Mouse (Mus musculus) naive thymus-derived CD4-positive, alpha-beta T cell, adult 2 months (primary cell): ENCODE data around the gene Amer2.

Experiments used
- DNase-seq: peaks from one replicate; pipeline ENCODE4 v3.0.0-alpha.2; 2011; ENCODE audit warnings: low read depth

Amer2 gene

DNA sequence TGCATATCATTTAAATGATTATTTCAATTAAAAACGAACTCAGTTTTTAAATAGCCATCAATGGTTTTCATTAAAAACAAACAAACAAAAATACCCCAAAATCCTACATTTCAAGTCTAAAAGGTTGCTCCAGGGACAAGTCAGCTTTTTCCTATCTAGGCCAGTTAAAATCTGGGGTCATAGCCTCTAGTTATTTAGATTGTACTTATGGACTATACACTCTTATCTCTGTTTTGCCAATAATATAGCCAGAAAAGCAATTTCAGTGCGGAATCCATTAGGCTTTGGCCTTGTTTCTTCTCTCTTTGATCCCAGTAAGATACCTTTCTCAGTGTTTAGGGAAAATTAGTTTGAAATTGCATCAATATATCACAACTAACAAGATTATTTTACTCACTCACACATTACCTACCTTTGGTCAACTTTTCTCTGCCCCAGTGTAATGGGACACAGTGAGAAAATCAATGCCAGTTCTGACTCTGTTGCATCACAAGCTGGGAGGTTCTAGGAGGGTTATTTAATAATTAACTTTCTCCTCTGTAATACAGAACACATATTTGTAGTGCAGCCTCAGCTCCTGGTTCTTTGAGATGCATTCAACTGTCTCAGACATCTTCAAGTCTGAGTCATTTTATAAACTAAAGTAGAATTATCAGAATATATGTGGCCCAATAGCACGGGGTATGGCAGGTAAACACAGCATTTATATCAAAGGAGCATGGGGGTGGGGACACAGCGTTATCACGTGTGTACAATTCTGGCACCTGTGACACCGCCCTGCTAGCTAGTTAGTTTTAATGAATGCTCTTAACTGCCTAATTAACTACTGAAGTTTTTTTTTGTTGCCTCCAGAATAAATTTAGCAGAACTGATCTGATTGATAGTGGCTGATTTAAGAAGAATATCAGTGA is 13.8 kb downstream of the Amer2 start:
- DNase-seq, result no peak

DNA sequence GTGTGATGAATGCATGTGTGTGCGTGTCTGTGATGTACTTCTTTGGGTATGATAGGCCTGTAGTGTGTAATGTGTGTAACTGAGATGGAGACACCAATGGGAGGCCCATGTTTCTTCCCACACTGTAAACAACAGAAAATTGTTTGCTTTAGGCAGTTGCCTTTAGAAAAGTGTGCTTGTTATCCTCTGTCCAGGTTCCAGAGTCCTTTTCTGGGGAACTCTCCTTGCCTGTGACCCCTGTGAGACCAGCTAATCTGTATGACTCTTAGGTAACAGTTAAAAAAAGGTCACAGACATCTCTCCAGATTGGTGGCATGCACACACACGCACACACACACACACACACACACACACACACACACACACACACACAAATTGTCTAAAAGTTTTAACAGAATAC is 15.3 kb downstream of the Amer2 start:
- no peak for DNase-seq

DNA sequence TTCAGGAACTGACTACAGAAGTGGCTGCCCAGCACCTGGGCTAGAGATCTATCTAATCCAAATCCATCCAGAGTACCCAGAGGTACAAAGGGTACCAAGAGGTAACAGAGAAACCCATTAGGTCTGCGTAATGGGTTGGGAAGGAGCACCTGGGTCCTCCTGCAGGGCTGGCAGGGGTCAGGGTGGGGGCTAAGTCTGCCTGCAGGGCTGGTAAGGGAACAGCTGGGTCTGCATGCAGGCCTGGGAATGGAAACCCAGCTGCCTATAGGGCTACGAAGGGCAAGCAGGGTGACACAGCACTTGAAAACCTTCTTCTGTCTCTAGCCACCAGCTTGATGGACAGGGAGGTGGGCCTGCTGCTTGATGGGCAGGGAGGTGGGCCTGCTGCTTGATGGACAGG is 19.1 kb downstream of the Amer2 start:
- DNase-seq, result no peak

- no peak for DNase-seq
These were observed 24.3 kb downstream of the Amer2 start for GRCm38 (mm10) chr14:60397321-60397720.

- DNase-seq, result no peak
These were observed 25.8 kb downstream of the Amer2 start for GRCm38 (mm10) chr14:60398861-60399260.

DNA sequence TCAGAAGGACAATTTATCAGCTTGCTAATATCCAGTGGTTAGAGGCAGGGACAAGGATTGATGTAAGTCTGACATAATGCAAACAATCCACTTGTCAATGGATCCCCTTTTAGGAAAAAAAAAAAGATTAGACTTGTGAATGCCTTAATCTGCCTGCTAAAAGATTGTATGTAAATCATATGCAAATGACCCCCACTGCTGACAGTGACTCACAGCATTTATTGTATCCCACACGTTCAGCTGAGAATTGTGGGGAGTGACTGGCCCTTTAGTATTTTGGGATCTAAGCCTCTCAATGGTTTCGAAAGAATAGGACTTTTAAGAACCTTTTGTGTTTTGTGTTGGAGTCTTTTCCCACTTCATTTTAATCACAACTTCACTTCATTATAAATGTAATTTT is 30.2 kb downstream of the Amer2 start:
- DNase-seq, result no peak

DNA sequence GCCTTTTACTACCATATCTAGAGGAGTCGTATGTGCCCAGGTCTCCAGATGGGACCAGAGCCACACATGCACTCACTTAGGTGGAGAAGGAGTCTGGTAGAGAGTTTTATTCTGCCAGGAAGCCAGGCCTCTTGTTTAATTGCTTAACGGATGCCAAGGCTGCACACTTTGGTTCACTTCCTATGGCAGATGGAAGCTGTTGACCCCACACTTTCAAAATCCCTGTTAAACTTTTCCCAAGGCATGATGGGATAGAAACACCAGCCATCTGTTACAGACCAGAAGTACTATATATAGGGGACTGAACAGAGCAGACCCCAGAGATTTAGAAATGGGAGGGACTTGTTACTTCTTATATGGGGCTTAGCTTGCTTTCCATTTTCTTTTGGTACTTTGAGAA is 32.8 kb downstream of the Amer2 start:
- no peak for DNase-seq

DNA sequence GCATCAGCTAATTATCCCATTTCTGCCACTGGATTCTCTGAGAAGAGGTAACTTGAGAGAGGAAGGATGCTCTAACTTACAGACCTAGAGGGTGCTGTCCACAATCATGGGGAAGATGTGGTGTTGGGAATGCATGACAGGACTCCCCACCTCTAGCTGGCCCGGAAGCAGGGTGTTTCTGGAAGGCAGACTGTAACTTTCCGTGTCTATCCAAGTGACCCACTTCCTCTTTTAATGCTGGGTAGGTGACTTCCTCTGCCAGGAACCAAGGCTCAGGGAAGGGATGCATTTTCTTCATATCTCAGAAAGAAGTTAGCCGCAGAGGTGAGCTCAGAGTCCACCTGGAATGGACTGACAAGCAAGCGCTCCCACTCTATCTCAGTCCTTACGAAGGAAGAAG is 33.5 kb downstream of the Amer2 start:
- no peak for DNase-seq

DNA sequence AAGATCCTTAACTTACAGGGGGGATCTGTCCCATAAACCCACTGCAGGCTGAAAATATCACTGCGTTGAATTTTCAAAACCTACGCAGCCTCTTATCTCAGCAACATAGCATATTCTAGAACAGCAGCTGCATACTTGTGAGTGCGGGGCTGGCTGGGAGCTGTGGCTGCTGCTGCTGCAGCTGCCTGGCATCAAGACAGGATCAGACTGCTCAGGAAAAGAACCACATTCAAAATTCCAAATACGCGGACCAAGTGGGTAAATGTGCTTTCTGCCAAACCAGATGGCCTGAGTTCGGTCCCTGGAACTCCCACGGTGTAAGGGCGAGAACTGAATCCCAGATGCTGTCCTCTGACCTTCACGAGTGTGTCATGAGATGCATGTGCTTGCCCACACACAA is 34.3 kb downstream of the Amer2 start:
- no peak for DNase-seq

- DNase-seq, result no peak
These were observed 36.8 kb downstream of the Amer2 start for GRCm38 (mm10) chr14:60409702-60410491.

DNA sequence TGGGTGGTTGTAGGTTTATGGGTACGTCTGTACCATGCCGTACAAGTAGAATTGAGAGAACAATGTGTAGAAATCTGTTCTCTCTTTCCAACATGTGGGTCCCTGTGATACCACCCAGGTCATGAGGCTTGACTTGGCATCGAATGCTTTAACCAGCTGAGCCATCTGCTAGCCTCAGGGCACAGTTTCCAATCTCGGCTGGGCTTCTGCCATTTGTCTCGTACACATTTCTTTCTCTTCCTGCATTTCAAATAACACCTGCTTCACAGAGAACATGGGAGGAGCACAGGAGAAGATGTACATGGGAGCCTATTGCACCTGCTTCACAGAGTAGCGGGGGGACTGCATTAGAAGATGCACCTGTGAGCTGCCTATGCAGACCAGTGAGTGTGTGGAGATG is 38.2 kb downstream of the Amer2 start:
- no peak for DNase-seq

DNA sequence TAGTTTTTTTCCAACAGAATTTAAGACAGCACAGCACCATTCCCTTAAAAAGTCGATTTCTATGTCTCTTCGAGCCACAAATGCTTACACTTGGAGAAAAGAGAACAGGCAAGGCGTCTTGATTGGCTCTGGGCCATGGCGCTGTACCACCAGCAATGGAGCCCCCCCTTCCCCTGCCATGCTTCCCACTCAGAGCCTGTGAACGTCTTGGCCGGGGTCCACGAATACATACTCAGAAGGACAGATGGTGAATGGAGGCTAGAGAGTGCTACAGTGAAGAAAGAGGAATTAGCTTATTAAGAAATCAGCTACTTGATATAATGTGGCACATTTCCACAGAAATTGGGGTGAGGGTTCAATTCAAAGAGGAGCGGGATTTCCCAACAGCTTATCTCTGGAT is 41.6 kb downstream of the Amer2 start:
- no peak for DNase-seq

- DNase-seq, result no peak
These were observed 44.9 kb downstream of the Amer2 start for GRCm38 (mm10) chr14:60417924-60418323.

GRCm38 (mm10) chr14:60422920-60423319 is 49.9 kb downstream of the Amer2 start:
- no peak for DNase-seq

GRCm38 (mm10) chr14:60424174-60424573 is 51.1 kb downstream of the Amer2 start:
- no peak for DNase-seq

- no peak for DNase-seq
These were observed 52.5 kb downstream of the Amer2 start for GRCm38 (mm10) chr14:60425553-60425952.

DNA sequence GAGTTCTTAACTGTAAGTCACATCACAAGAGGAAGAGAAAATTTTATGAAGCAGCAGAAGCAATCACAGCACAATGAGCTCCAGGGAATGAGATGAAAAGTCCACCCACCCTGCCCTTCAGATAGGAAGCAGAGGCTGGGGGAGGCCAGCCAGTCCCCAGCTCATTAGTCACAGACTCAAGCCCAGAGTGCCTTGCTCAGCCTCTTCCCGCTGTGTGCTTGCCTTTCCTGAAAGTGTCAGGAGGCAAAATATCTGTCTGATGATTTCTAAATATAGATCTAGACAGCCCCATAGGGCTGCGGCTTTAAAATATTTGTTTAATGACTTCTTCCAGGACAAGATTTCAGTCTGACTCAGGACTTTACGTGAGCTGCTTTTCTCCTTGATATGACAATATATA is 54.8 kb downstream of the Amer2 start:
- DNase-seq, result no peak

GRCm38 (mm10) chr14:60429513-60429912 is 56.5 kb downstream of the Amer2 start:
- DNase-seq, result no peak

GRCm38 (mm10) chr14:60431515-60431914 is 58.5 kb downstream of the Amer2 start:
- DNase-seq, result no peak

GRCm38 (mm10) chr14:60432136-60432535 is 59.1 kb downstream of the Amer2 start:
- no peak for DNase-seq

- no peak for DNase-seq
These were observed 62.5 kb downstream of the Amer2 start for GRCm38 (mm10) chr14:60435515-60435914.

DNA sequence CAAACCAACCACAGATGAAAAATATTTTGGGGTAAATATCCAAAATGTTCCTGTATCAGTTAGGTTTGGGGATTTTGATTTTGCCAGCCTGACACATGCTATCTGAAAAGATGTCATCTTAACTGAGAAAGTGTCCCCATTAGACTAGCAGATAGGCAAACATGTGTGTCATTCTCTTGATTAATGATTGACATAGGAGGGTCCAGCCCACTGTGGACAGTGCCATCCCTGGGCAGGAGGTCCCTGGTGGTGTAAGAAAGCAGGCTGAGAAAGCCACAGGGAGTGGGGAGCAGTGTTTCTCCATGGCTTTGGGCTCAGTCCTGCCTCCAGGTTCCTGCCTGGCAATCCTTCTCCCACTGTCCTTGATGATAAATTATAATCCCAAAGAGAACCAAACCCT is 63.3 kb downstream of the Amer2 start:
- no peak for DNase-seq
